Mouse (Mus musculus): Measurements from ENCODE around the gene Abcc6.

GRCm38 (mm10) chr7:46012121-46012520 is 18.0 kb downstream of the Abcc6 start:
- TF ChIP-seq CTCF (IDR thresholded peaks at IDR 0.05; ENCODE audit: low read depth) (no peak), EP300 (IDR thresholded peaks at IDR 0.05; ENCODE audit: low read depth) (no peak)
